Mouse (Mus musculus): Measurements from ENCODE around the gene Lcn3.
"Not testable (repeated sequence)": the region's sequence is repeated elsewhere in the genome, so short reads cannot be mapped to it uniquely, and the experiment has no call there.

Gene Lcn3

GRCm38 (mm10) chr2:25765269-25765668 is at the start of gene Lcn3:
TSS of gene Lcn3 (plus strand) at chr2:25765569.
- no peak for DNase-seq (ENCODE audit: low spot score)

- no peak for DNase-seq (ENCODE audit: low spot score)
Observed at GRCm38 (mm10) chr2:25717222-25717621, 48.1 kb upstream of the Lcn3 start.

- no peak for DNase-seq (ENCODE audit: low spot score)
Observed at GRCm38 (mm10) chr2:25733199-25733930, 32.0 kb upstream of the Lcn3 start.

- not testable (repeated sequence) for DNase-seq (ENCODE audit: low spot score)
Observed at GRCm38 (mm10) chr2:25736709-25737108, 28.7 kb upstream of the Lcn3 start, which contains the start of gene Obp2b. TSS of gene Obp2b (plus strand) at chr2:25737009.

GRCm38 (mm10) chr2:25741671-25742070 is 23.7 kb upstream of the Lcn3 start:
- DNase-seq (ENCODE audit: low spot score) = peak; percentile 17

GRCm38 (mm10) chr2:25754201-25754600 is 11.2 kb upstream of the Lcn3 start:
- no peak for DNase-seq (ENCODE audit: low spot score)

- no peak for DNase-seq (ENCODE audit: low spot score)
Observed at GRCm38 (mm10) chr2:25758064-25758625, 7.2 kb upstream of the Lcn3 start.

- no peak for DNase-seq (ENCODE audit: low spot score)
Observed at GRCm38 (mm10) chr2:25767764-25768163, 2.4 kb downstream of the Lcn3 start.

- no peak for DNase-seq (ENCODE audit: low spot score)
Observed at GRCm38 (mm10) chr2:25773507-25773906, 8.1 kb downstream of the Lcn3 start.

GRCm38 (mm10) chr2:25774640-25775039 is 9.3 kb downstream of the Lcn3 start:
- no peak for DNase-seq (ENCODE audit: low spot score)

- DNase-seq (ENCODE audit: low spot score) = no peak
Observed at GRCm38 (mm10) chr2:25775991-25776390, 10.6 kb downstream of the Lcn3 start.

GRCm38 (mm10) chr2:25776717-25777116 is 11.3 kb downstream of the Lcn3 start, which contains the start of gene Lcn11:
TSS of gene Lcn11 (plus strand) at chr2:25777017.
- DNase-seq (ENCODE audit: low spot score) = no peak

GRCm38 (mm10) chr2:25779076-25779475 is 13.7 kb downstream of the Lcn3 start:
- DNase-seq (ENCODE audit: low spot score) = no peak

GRCm38 (mm10) chr2:25780921-25781320 is 15.6 kb downstream of the Lcn3 start:
- DNase-seq (ENCODE audit: low spot score) = no peak

GRCm38 (mm10) chr2:25781957-25782356 is 16.6 kb downstream of the Lcn3 start, which contains the start of gene Gm13539:
TSS of gene Gm13539 (plus strand) at chr2:25782257.
- DNase-seq (ENCODE audit: low spot score) = no peak

- no peak for DNase-seq (ENCODE audit: low spot score)
Observed at GRCm38 (mm10) chr2:25785573-25786322, 20.4 kb downstream of the Lcn3 start.

- DNase-seq (ENCODE audit: low spot score) = no peak
Observed at GRCm38 (mm10) chr2:25789092-25789491, 23.7 kb downstream of the Lcn3 start.

GRCm38 (mm10) chr2:25797635-25798034 is 32.3 kb downstream of the Lcn3 start:
- DNase-seq (ENCODE audit: low spot score) = no peak

- no peak for DNase-seq (ENCODE audit: low spot score)
Observed at GRCm38 (mm10) chr2:25798065-25798464, 32.7 kb downstream of the Lcn3 start.

- DNase-seq (ENCODE audit: low spot score) = no peak
Observed at GRCm38 (mm10) chr2:25811711-25812110, 46.3 kb downstream of the Lcn3 start.

GRCm38 (mm10) chr2:25813364-25813763 is 48.0 kb downstream of the Lcn3 start:
- no peak for DNase-seq (ENCODE audit: low spot score)

GRCm38 (mm10) chr2:25815748-25816147 is 50.4 kb downstream of the Lcn3 start, which contains the start of gene Glt6d1:
TSS of gene Glt6d1 (minus strand) at chr2:25815848.
- DNase-seq (ENCODE audit: low spot score) = not testable (repeated sequence)

All from MN1 (cell line).